8 mouse cellular contexts compared by ENCODE assay signal in genomic region chr9:108347024-108347423, GRCm38 (mm10). TPM values are rescaled to one million over a fixed set of nuclear protein-coding genes. Genes with fewer than 3 reads are reported as not detected.
DNase-seq lines count a peak whose midpoint lies in the region; ATAC-seq and TF ChIP-seq lines count a peak whose summit lies in the region.

No protein-coding gene starts in this region.

- WGBS in lung, embryonic 14.5 days = 4% methylated on average over 11 of the region's 11 CpGs
- 5% methylated on average over 11 of the region's 11 CpGs for WGBS in embryonic facial prominence, embryonic 15.5 days
- WGBS in intestine, embryonic 16.5 days = 6% methylated on average over 11 of the region's 11 CpGs
- WGBS in neural tube, embryonic 14.5 days = 6% methylated on average over 11 of the region's 11 CpGs

- H3K9me3 ChIP-seq in lung, embryonic 14.5 days (ENCODE audit: low read depth, low read length) = no peaks in the 10 kb centered on the region
- no peaks in the 10 kb centered on the region for H3K9me3 ChIP-seq in embryonic facial prominence, embryonic 15.5 days (replicated peaks)
- H3K9me3 ChIP-seq in intestine, embryonic 16.5 days (ENCODE audit: control insufficient read depth, low read length) = no peaks in the 10 kb centered on the region
- no peaks in the 10 kb centered on the region for H3K9me3 ChIP-seq in neural tube, embryonic 14.5 days (ENCODE audit: control insufficient read depth, low read length)

- no peak for ATAC-seq in lung, embryonic 14.5 days (ENCODE audit: insufficient read depth)
- ATAC-seq in embryonic facial prominence, embryonic 15.5 days (ENCODE audit: insufficient number of reproducible peaks, low FRiP score, low TSS enrichment, low read depth) = no peak
- ATAC-seq in intestine, embryonic 16.5 days = no peak
- ATAC-seq in neural tube, embryonic 14.5 days (ENCODE audit: low read depth) = no peak
- no peak for ATAC-seq in megakaryocyte-erythroid progenitor cell, adult 5-6 weeks (replicated peaks; ENCODE audit: low FRiP score, low TSS enrichment, poor library complexity, severe bottlenecking)

- peak overlapping the region; percentile 93 for H3K4me3 ChIP-seq in lung, embryonic 14.5 days (ENCODE audit: low read depth, low read length)
- peak overlapping the region; percentile 88 for H3K4me3 ChIP-seq in embryonic facial prominence, embryonic 15.5 days (replicated peaks)
- H3K4me3 ChIP-seq in intestine, embryonic 16.5 days (ENCODE audit: low read length) = peak overlapping the region; percentile 90
- peak overlapping the region; percentile 73 for H3K4me3 ChIP-seq in neural tube, embryonic 14.5 days (ENCODE audit: low read depth, low read length)

- peak overlapping the region; percentile 84 for H3K9ac ChIP-seq in lung, embryonic 14.5 days
- peak overlapping the region; percentile 77 for H3K9ac ChIP-seq in embryonic facial prominence, embryonic 15.5 days
- peak overlapping the region; percentile 92 for H3K9ac ChIP-seq in intestine, embryonic 16.5 days (ENCODE audit: low read depth, low read length)
- peak overlapping the region; percentile 79 for H3K9ac ChIP-seq in neural tube, embryonic 14.5 days (replicated peaks; ENCODE audit: low read depth, low read length)

- H3K36me3 ChIP-seq in lung, embryonic 14.5 days (ENCODE audit: insufficient read depth) = peaks cover 15% of the 10 kb centered on the region
- peaks cover 20% of the 10 kb centered on the region for H3K36me3 ChIP-seq in embryonic facial prominence, embryonic 15.5 days
- H3K36me3 ChIP-seq in intestine, embryonic 16.5 days (ENCODE audit: control insufficient read depth, insufficient read depth, low read length) = peaks cover 12% of the 10 kb centered on the region
- H3K36me3 ChIP-seq in neural tube, embryonic 14.5 days (ENCODE audit: control insufficient read depth, insufficient read depth, low read length) = peaks cover 14% of the 10 kb centered on the region; the same call in 1 of the 2 replicates

- H3K4me2 ChIP-seq in lung, embryonic 14.5 days = peak overlapping the region; percentile 87
- peak overlapping the region; percentile 56 for H3K4me2 ChIP-seq in embryonic facial prominence, embryonic 15.5 days (replicated peaks)
- H3K4me2 ChIP-seq in intestine, embryonic 16.5 days (ENCODE audit: low read depth, low read length) = peak overlapping the region; percentile 83
- peak overlapping the region; percentile 83 for H3K4me2 ChIP-seq in neural tube, embryonic 14.5 days (ENCODE audit: low read depth, low read length)

- no peaks in the 10 kb centered on the region for H3K27me3 ChIP-seq in lung, embryonic 14.5 days (ENCODE audit: insufficient read depth, low read length)
- H3K27me3 ChIP-seq in embryonic facial prominence, embryonic 15.5 days = no peaks in the 10 kb centered on the region
- H3K27me3 ChIP-seq in intestine, embryonic 16.5 days (replicated peaks; ENCODE audit: control insufficient read depth, insufficient read depth, low read length) = no peaks in the 10 kb centered on the region
- H3K27me3 ChIP-seq in neural tube, embryonic 14.5 days (ENCODE audit: control insufficient read depth, insufficient read depth, low read length) = no peaks in the 10 kb centered on the region

- no peak for TF ChIP-seq CTCF in lung, embryonic 14.5 days (IDR thresholded peaks at IDR 0.05; ENCODE audit: low read depth)

- H3K27ac ChIP-seq in lung, embryonic 14.5 days (ENCODE audit: low read depth) = peak overlapping the region; percentile 97
- peak overlapping the region; percentile 97 for H3K27ac ChIP-seq in embryonic facial prominence, embryonic 15.5 days (replicated peaks)
- peak overlapping the region; percentile 91 for H3K27ac ChIP-seq in intestine, embryonic 16.5 days (ENCODE audit: low read length)
- peak overlapping the region; percentile 96 for H3K27ac ChIP-seq in neural tube, embryonic 14.5 days (ENCODE audit: low read depth, low read length)

- DNase-seq in lung, embryonic 14.5 days = no peak
- DNase-seq in lung, postnatal 4 days = no peak
- no peak for DNase-seq in layer of hippocampus, postnatal 10 days (ENCODE audit: low spot score in 2 of 2)
- DNase-seq in layer of hippocampus, adult 11-12 months (ENCODE audit: low spot score) = no peak

- peaks cover 9% of the 10 kb centered on the region; the same call in 1 of the 2 replicates for H3K4me1 ChIP-seq in lung, embryonic 14.5 days (ENCODE audit: insufficient read depth)
- H3K4me1 ChIP-seq in embryonic facial prominence, embryonic 15.5 days = peaks cover 24% of the 10 kb centered on the region
- H3K4me1 ChIP-seq in intestine, embryonic 16.5 days (ENCODE audit: control insufficient read depth, insufficient read depth, low read length) = peaks cover 25% of the 10 kb centered on the region
- H3K4me1 ChIP-seq in neural tube, embryonic 14.5 days (ENCODE audit: control insufficient read depth, insufficient read depth, low read length) = peaks cover 15% of the 10 kb centered on the region; the same call in 1 of the 2 replicates

RNA-seq across cellular contexts. Expression of gene Usp4, which starts 0.6 kb away (rescaled TPM):
- 110 and 113 TPM in 2 replicates for polyA plus RNA-seq in lung, embryonic 14.5 days (2014; fragmentation: Nextera tagmentation; extraction: Ambion mirVana)
- 97.5 and 99.4 TPM in 2 replicates for polyA plus RNA-seq in embryonic facial prominence, embryonic 15.5 days (2015; fragmentation: Nextera tagmentation; extraction: Ambion mirVana)
- 84.4 and 92.1 TPM in 2 replicates for polyA plus RNA-seq in intestine, embryonic 16.5 days (2015; fragmentation: Nextera tagmentation; extraction: Ambion mirVana)
- 130 and 149 TPM in 2 replicates for polyA plus RNA-seq in neural tube, embryonic 14.5 days (2014; fragmentation: Nextera tagmentation; extraction: Ambion mirVana)
- total RNA-seq in megakaryocyte-erythroid progenitor cell, adult 5-6 weeks (2014; fragmentation: Nextera tagmentation) = 131 and 136 TPM in 2 replicates
- 62.4 and 84.2 TPM in 2 replicates for total RNA-seq in megakaryocyte-erythroid progenitor cell, adult 5-6 weeks (2017)
- 100 to 1,000 TPM; 121 to 132 TPM for total RNA-seq in layer of hippocampus, postnatal 10 days (2021)

RNA-seq across cellular contexts. Expression of gene Gpx1, which starts 8.3 kb away (rescaled TPM):
- polyA plus RNA-seq in lung, embryonic 14.5 days (2014; fragmentation: Nextera tagmentation; extraction: Ambion mirVana) = 617 and 664 TPM in 2 replicates
- 713 and 715 TPM in 2 replicates for polyA plus RNA-seq in embryonic facial prominence, embryonic 15.5 days (2015; fragmentation: Nextera tagmentation; extraction: Ambion mirVana)
- 1,298 and 1,315 TPM in 2 replicates for polyA plus RNA-seq in intestine, embryonic 16.5 days (2015; fragmentation: Nextera tagmentation; extraction: Ambion mirVana)
- polyA plus RNA-seq in neural tube, embryonic 14.5 days (2014; fragmentation: Nextera tagmentation; extraction: Ambion mirVana) = 463 and 504 TPM in 2 replicates
- total RNA-seq in megakaryocyte-erythroid progenitor cell, adult 5-6 weeks (2014; fragmentation: Nextera tagmentation) = 1,807 and 1,840 TPM in 2 replicates
- 887 and 925 TPM in 2 replicates for total RNA-seq in megakaryocyte-erythroid progenitor cell, adult 5-6 weeks (2017)
- 10 to 100 TPM; 63.6 to 67.8 TPM for total RNA-seq in layer of hippocampus, postnatal 10 days (2021)

RNA-seq across cellular contexts. Expression of gene Tcta, which starts 41.1 kb away (rescaled TPM):
- polyA plus RNA-seq in lung, embryonic 14.5 days (2014; fragmentation: Nextera tagmentation; extraction: Ambion mirVana) = 20.1 and 24.9 TPM in 2 replicates
- polyA plus RNA-seq in embryonic facial prominence, embryonic 15.5 days (2015; fragmentation: Nextera tagmentation; extraction: Ambion mirVana) = 41.3 and 51.6 TPM in 2 replicates
- 40.9 and 45.1 TPM in 2 replicates for polyA plus RNA-seq in intestine, embryonic 16.5 days (2015; fragmentation: Nextera tagmentation; extraction: Ambion mirVana)
- 55.2 and 60.8 TPM in 2 replicates for polyA plus RNA-seq in neural tube, embryonic 14.5 days (2014; fragmentation: Nextera tagmentation; extraction: Ambion mirVana)
- 2.8 and 8.2 TPM in 2 replicates for total RNA-seq in megakaryocyte-erythroid progenitor cell, adult 5-6 weeks (2014; fragmentation: Nextera tagmentation)
- total RNA-seq in megakaryocyte-erythroid progenitor cell, adult 5-6 weeks (2017) = 1.4 and 4.3 TPM in 2 replicates
- total RNA-seq in layer of hippocampus, postnatal 10 days (2021) = 10 to 100 TPM; 44.8 to 46.9 TPM

RNA-seq across cellular contexts. Expression of gene Rhoa, which starts 41.1 kb away (rescaled TPM):
- polyA plus RNA-seq in lung, embryonic 14.5 days (2014; fragmentation: Nextera tagmentation; extraction: Ambion mirVana) = 321 and 332 TPM in 2 replicates
- polyA plus RNA-seq in embryonic facial prominence, embryonic 15.5 days (2015; fragmentation: Nextera tagmentation; extraction: Ambion mirVana) = 452 and 468 TPM in 2 replicates
- polyA plus RNA-seq in intestine, embryonic 16.5 days (2015; fragmentation: Nextera tagmentation; extraction: Ambion mirVana) = 425 and 427 TPM in 2 replicates
- 151 and 173 TPM in 2 replicates for polyA plus RNA-seq in neural tube, embryonic 14.5 days (2014; fragmentation: Nextera tagmentation; extraction: Ambion mirVana)
- total RNA-seq in megakaryocyte-erythroid progenitor cell, adult 5-6 weeks (2014; fragmentation: Nextera tagmentation) = 148 and 275 TPM in 2 replicates
- total RNA-seq in megakaryocyte-erythroid progenitor cell, adult 5-6 weeks (2017) = 249 and 303 TPM in 2 replicates
- 100 to 1,000 TPM; 212 to 222 TPM for total RNA-seq in layer of hippocampus, postnatal 10 days (2021)

RNA-seq across cellular contexts. Expression of gene 1700102P08Rik, which starts 45.6 kb away (rescaled TPM):
- polyA plus RNA-seq in lung, embryonic 14.5 days (2014; fragmentation: Nextera tagmentation; extraction: Ambion mirVana) = 0.78 and 1.1 TPM in 2 replicates
- 1.0 and 1.1 TPM in 2 replicates for polyA plus RNA-seq in embryonic facial prominence, embryonic 15.5 days (2015; fragmentation: Nextera tagmentation; extraction: Ambion mirVana)
- 0.49 and 0.55 TPM in 2 replicates for polyA plus RNA-seq in intestine, embryonic 16.5 days (2015; fragmentation: Nextera tagmentation; extraction: Ambion mirVana)
- 2.1 and 2.5 TPM in 2 replicates for polyA plus RNA-seq in neural tube, embryonic 14.5 days (2014; fragmentation: Nextera tagmentation; extraction: Ambion mirVana)
- total RNA-seq in megakaryocyte-erythroid progenitor cell, adult 5-6 weeks (2014; fragmentation: Nextera tagmentation) = 0.52 and 1.7 TPM in 2 replicates
- total RNA-seq in megakaryocyte-erythroid progenitor cell, adult 5-6 weeks (2017) = 4.3 TPM in 1 of 2 replicates, not detected in the other
- total RNA-seq in layer of hippocampus, postnatal 10 days (2021) = 1 to 10 TPM; 1.9 to 2.5 TPM
